Mouse (Mus musculus) ES-Bruce4 (cell line): ENCODE results near the gene Sh2d2a.

Experiments
- CTCF ChIP-seq: IDR thresholded peaks from one replicate; pipeline ENCODE4 v1.8.1; 2011; ENCODE audit warnings: low read depth, low read length
- EP300 ChIP-seq: IDR thresholded peaks from 2 replicates; pipeline ENCODE4 v1.6.1; 2011; ENCODE audit warnings: low read depth, low read length; ENCODE audit not compliant: insufficient read depth
- POLR2A ChIP-seq: IDR thresholded peaks from one replicate; pipeline ENCODE4 v1.8.1; 2011; ENCODE audit warnings: low read length; ENCODE audit not compliant: insufficient read depth

DNA sequence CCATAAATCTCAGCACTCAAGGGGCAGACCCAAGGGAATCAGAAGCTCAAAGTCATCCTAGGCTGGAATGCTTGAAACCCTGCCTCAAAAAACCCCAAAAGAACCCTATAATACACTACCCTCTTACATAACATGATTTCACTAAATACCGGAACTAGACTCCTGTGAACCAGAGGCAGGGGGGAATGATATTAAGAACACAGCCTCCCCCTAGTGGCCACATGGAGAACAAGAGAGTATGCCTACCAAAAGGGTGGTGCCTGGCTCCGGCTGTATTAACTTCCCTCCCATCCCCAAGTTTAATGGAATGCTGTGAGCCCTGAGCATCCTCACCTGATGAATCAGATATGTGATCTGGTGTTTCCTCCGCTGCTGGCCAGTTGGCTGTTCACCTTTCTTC lies 13.3 kb downstream of the Sh2d2a start:
- TF ChIP-seq CTCF (peak; percentile 61), POLR2A (no peak), EP300 (no peak)
